Mouse (Mus musculus): ENCODE measurements around the gene Cstf1.

Gene Cstf1

GRCm38 (mm10) chr2:172376551-172376950 lies 6.1 kb downstream of the Cstf1 start:
- no peak for DNase-seq (ENCODE audit: low spot score in 2 of 2)

- DNase-seq (ENCODE audit: low spot score in 2 of 2) = no peak
These were observed 6.6 kb downstream of the Cstf1 start for GRCm38 (mm10) chr2:172376999-172377515.

DNA sequence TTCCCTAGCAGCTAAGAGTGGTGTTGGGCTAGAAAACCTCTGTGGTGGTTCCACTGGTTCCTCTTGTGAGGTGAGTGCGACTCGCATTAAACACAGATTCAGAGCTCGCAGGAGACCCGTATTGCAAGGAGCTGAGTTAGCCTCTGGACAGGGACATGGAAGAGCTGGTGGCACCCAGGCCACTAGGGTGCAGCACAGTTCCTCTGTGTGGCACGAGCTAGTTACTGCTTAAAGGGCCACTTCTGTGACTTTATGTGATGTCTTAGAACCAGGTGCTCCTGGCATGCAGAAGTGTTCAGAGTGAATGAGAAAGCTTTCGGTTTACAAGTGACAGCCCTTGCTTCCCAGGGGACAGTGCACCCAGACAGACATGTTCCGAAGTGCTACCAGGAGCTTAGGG lies 7.9 kb downstream of the Cstf1 start:
- peak in 1 of 2 experiments; percentile 64 for DNase-seq (ENCODE audit: low spot score in 2 of 2)

DNA sequence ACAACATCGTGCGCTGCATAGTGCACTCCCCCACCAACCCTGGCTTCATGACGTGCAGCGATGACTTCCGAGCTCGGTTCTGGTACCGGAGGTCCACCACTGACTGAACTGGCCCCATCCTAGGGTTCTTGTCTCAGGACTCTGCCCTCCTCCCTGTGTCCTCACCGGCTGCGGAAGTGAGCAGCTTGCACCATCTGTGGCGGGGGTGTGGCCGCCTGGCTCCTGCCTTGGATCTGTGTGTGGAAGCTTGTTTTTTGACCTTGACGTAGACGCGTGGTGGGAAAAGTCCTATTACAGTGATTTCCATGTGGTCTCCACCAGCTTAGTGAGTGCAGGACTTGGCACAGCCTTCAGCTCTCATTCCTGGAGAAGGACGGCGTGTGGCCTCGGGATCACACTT lies 10.0 kb downstream of the Cstf1 start:
- no peak for DNase-seq (ENCODE audit: low spot score in 2 of 2)

DNA sequence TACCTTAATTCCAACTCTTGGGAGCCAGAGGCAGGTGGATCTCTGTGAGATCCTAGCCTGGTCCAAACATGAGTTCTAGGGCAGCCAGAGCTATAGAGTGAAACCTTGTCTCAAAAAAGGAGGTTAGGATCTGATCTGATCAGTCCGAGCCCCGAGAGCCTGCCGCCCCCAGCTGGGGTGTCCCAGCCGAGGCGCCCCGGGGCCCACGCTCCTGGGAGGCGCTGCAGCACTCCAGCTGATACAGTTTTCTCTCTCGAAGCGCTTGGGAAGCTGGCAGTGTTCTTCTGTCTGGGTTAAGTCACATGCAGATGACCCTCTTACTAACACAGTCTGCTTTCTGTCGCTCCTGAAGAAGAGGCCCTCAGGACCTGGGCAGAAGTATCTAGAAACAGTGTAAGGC lies 10.9 kb downstream of the Cstf1 start:
- DNase-seq (ENCODE audit: low spot score in 2 of 2) = no peak

DNA sequence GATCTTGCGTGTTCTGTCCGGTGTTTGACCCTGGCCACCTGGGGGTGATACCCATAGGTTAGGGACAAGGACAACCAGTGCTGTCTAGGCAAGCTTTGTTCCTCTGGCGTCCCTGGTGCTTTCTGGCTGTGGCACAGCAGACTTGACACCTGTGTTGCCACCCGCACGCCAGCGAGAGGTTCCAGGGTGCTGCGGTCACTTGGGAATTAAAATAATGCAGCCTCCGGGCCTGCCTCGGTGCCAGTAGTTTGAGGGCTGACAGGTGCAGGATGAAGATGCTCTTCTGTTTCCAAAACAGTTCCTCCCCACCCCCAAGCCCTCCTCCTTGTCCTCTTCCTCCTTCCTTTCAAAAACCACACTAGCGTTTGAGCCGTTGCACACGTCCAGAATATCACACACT lies 11.4 kb downstream of the Cstf1 start:
- no peak for DNase-seq (ENCODE audit: low spot score in 2 of 2)

DNA sequence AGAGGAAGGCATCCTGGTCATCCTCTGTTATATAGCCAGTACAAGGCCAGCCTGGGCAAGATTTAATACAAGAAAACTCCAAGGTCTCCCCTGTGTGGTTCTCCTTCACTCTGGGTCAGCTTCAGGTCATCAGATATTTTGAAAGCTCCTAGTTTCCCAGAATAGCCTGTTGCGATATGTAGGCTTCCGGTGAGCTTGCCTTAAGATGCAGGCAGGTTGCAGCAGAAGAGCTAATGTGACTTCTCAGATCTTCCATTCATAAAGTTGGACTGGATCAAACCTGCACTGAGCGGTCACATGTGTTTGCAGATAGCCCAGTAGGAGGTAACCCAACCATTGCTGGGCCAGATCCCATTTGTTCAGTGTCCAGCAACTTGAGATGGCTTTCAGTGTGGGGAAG lies 14.2 kb downstream of the Cstf1 start:
- DNase-seq (ENCODE audit: low spot score in 2 of 2) = no peak

DNA sequence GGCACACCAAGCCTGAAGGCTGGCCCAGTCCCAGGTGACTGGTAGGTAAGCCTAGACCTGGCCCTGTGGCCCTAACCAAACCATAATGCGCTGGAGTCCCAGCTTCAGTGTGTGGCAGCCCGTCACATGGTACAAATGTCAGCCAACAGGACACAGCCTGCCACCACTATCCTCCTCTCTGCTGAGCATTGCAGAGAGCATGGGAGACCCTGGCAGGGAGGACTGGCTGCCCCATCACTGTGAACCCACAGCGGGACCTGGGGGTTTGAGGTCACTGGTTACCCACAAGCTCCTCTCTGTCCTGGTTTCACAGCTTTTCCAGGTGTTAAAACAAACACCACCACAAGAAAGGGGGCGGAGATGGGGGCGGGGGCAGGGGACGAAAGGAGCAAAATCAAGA lies 19.9 kb downstream of the Cstf1 start:
- DNase-seq (ENCODE audit: low spot score in 2 of 2) = no peak

DNA sequence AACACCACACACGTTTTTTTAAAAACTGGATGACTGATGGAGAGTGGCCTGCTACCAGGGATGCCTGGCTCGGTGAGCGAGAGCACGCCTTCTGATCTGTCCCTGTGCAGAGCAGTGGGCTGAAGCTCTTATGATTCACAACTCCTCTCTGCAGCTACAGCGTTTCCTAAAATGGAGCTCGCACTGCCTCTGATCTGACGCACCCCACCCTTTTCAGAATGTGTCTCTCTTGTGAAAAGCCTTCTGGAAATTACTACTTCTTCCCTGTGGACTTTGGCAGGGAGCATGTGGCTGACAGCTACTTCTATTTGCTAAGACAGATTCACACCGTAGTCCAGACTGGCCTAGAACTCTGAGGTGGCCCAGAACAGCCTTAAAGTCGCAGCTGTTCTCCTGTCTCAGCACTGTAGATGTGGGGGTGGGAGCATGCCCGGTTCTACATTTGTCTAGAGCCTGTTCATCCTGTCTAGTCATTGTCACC lies 21.6 kb downstream of the Cstf1 start:
- no peak for DNase-seq (ENCODE audit: low spot score in 2 of 2)

GRCm38 (mm10) chr2:172393391-172394051 lies 23.0 kb downstream of the Cstf1 start, which contains the start of gene Cass4:
Gene Cass4, plus strand, starts transcription at chr2:172393794.
- DNase-seq (ENCODE audit: low spot score in 2 of 2) = peak in 1 of 2 experiments; percentile 28

DNA sequence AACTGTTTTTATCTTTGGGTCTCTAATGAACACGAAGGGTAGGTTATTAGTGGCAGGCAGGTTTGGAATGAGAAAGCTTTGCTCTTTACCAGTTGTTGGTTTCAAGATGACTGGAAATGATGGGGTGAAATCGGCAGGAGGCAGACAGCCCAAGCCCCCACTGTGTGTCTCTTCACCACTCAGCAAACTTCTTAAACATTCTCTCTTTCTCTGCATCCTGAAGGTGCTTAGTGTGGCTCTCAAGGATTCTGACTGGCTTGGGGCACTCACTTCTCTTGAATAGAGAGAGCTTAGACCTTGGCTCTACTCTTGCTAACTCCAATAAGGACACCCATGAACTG lies 23.5 kb downstream of the Cstf1 start:
- DNase-seq (ENCODE audit: low spot score in 2 of 2) = no peak

DNA sequence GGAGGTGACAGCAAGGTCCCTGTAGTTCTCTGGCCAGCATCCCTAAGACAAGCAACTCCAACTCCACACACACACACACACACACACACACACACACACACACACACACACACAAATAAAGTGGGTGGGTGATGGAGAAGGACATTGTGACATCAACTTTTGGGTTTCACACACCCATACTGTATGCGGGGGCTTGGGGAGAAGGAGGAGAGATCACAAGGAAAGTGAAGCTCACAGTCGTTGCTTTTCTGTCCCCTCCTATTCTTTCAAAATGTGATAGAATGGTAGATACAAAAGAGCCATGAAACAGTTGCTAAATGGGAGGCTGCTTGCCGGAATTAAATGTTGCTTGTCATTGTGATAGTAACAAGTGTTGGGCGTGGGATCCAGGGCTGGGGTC lies 24.2 kb downstream of the Cstf1 start:
- no peak for DNase-seq (ENCODE audit: low spot score in 2 of 2)

DNA sequence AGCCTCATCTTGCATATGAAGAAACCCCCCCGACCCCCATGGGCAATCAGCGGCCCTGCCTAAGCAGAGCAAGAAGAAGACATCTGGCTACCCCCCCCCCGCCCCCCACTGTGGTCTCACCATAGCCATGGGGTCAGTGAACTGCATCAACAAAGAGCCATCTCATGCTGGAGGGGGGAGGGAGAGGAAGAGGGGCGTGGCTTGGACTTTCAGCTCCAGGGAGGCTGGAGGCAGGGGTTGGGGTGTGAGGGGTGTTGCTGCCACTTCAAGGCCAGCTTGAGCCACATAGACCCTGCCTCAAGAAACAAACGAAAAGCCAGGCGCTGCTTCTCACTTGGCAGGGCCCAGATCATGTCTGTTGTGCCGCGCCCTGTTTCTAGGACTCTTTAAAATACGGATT lies 25.5 kb downstream of the Cstf1 start:
- no peak for DNase-seq (ENCODE audit: low spot score in 2 of 2)

DNA sequence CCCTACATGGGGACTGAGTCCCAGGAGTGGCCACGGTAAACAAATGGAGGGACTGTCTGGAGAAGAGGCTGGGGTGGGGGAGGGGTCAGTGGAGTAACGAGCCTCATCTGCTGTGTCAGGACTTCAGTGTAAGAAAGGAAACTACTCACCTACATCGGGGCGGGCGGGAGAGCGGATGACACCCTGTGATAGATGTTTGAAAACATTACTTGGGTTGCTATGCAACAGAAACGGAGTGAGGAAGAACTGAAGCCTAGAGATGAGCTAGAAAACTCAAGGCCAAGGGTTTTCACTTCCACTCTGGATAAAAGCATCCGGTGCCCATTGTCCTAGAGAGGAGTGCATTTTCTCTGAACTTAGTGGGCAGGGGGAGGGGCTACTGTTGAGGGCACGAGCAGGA lies 29.4 kb downstream of the Cstf1 start:
- DNase-seq (ENCODE audit: low spot score in 2 of 2) = no peak

- peak in 1 of 2 experiments; percentile 34 for DNase-seq (ENCODE audit: low spot score in 2 of 2)
These were observed 30.8 kb downstream of the Cstf1 start for GRCm38 (mm10) chr2:172401116-172401825.

- no peak for DNase-seq (ENCODE audit: low spot score in 2 of 2)
These were observed 33.8 kb downstream of the Cstf1 start for GRCm38 (mm10) chr2:172404239-172404638.

DNA sequence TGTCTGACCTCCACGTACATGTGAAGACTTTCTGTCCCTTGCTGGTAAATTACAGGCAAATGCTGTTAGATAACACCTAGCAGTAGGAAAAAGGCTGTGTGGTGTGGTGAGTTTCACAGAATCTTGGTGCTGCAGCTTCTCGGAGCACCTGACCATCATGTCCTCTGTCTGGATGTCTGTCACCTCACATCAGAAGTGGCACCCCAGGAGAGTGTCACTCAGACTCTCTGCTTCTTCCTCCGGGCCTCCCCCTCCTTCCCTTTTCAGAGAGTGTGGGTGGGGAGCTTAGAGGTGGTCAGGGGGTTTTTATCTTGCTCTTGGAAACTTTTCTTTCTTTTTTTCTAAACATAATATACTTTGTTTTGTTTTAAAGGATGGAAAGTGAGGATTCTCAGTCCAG lies 34.5 kb downstream of the Cstf1 start:
- DNase-seq (ENCODE audit: low spot score in 2 of 2) = no peak

- no peak for DNase-seq (ENCODE audit: low spot score in 2 of 2)
These were observed 35.7 kb downstream of the Cstf1 start for GRCm38 (mm10) chr2:172406173-172406572.

GRCm38 (mm10) chr2:172407499-172407898 lies 37.0 kb downstream of the Cstf1 start:
- no peak for DNase-seq (ENCODE audit: low spot score in 2 of 2)

DNA sequence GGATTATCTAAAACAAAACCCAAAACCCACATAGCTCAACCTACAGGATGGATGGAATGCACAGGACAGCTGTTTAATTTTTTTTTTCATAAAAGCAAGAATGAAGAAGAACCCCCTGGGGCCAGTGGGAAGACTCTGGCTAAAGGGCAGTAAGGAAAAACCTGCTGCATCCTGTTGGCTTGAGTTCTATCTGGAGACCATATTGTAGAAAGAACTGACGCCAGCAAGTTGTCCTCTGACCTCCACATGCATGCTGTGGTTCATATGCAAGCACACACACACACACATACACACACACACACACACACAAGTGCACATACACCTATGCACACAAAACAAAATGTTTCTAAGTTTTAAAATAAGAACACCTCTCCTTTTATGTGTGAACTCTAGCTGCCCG lies 40.2 kb downstream of the Cstf1 start:
- DNase-seq (ENCODE audit: low spot score in 2 of 2) = no peak

- DNase-seq (ENCODE audit: low spot score in 2 of 2) = no peak
These were observed 40.6 kb downstream of the Cstf1 start for GRCm38 (mm10) chr2:172411091-172411490.

GRCm38 (mm10) chr2:172412454-172412853 lies 42.0 kb downstream of the Cstf1 start:
- no peak for DNase-seq (ENCODE audit: low spot score in 2 of 2)

GRCm38 (mm10) chr2:172413273-172413672 lies 42.8 kb downstream of the Cstf1 start:
- no peak for DNase-seq (ENCODE audit: low spot score in 2 of 2)

All from spleen, postnatal 14 days (tissue).